Mouse (Mus musculus) T-helper 2 cell (primary cell): Measurements from ENCODE around the gene Heph.
"Not testable (repeated sequence)": the region's sequence is repeated elsewhere in the genome, so short reads cannot be mapped to it uniquely, and the experiment has no call there.

Source experiments
- in situ Hi-C: fragments of 300-600 bp; cut with MboI, MseI; formaldehyde crosslinking; loops from one replicate; pipeline ENCODE4 v1.15.1; 2025; ENCODE audit warnings: high pct_unique_total_duplicates

Gene Heph

DNA sequence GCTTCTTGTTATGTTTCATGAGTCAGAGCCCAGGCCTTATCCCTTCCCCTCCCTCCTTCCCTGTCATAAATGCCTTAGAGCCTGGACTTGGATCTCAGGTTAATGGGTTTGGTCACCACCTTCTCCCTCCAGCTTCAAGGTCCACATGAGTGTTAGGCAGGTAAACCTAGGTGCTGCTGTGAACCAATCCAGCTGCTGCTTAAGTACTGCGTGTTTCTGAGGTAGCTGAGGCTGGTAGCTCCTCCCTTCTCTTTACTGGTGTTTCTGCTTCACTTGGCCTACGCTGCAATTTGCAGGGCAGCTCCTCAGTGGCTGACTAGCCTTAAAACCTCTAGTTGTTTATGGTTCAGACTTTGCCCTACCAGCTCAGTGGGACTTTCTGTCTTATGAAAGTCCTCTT lies at the start of gene Heph:
Heph (plus strand) TSS at position 211 of the 400 bp plus-strand sequence.
- in situ Hi-C loops: no loop called here

- in situ Hi-C loops: not testable (repeated sequence)
Observed at GRCm38 (mm10) chrX:96415351-96415750, 39.8 kb upstream of the Heph start.

DNA sequence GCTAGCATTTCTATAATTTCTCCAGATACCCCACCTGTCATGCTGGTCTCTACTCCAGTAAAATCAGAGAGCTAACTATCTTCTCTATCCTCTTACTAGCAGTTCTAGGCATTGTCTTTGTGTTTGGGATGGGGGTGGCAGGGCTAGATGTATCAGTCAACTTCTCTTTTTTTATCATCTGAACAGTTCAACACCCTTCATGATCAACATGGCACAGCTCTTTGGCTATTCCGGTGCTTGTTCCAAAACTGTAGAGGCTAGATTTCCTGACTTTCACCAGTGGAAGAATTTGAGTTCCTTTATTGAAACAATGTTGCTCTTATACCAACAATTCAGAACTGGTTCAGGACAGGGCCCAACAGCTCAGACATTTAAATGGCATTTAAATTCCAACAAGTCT lies 38.2 kb upstream of the Heph start:
- in situ Hi-C loops: no loop called here

GRCm38 (mm10) chrX:96417733-96418132 lies 37.4 kb upstream of the Heph start:
- in situ Hi-C loops: no loop called here

DNA sequence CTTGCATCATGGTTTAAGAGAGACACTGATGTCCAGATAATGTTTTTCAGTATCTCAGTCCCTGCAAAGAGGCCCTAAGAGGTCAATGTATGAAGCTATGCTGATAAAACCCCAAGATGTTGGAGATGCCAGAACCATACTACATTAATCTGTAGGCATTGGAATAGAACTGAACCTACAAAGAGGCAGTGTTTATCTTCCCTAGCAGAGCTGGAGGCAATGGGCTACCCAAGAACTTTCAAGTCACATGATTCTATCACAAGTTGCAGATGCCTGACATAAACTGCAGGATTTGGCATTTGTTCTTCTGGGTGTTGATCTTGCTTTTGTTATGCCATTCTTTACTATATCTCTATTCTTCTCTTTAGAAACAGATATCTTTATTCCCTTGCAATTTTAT lies 35.8 kb upstream of the Heph start:
- in situ Hi-C loops: no loop called here

GRCm38 (mm10) chrX:96456201-96456963 lies 1.2 kb downstream of the Heph start, which contains the start of gene Hsf3:
Hsf3 (minus strand) TSS chrX:96456294.
- in situ Hi-C loops: no loop called here

DNA sequence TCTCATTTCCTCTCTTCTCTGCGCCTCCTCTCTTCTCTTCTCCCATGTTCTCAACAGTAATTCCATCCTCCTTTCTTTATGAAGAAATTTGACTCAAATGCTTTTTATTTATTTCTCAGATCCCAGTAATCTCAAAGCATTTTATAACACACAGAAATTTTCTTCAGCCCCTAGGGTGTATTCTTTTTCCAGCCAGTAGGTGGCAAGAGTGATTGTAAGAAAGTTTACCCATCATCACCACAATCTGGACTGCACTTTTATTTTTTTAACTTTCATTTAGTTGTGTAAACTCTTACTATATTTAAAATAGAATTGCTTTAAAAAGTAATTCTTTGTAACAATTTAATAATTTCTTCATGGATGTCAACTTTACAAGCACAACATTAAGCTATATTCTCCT lies 46.4 kb downstream of the Heph start:
- in situ Hi-C loops: no loop called here
